Mouse (Mus musculus): ENCODE results near the gene Carmil3. TPM values are rescaled to one million over a fixed set of nuclear protein-coding genes. Genes with fewer than 3 reads are reported as not detected.

Gene Carmil3
- polyA plus RNA-seq, 1 experiment from 2014 or later = 3.1 TPM

GRCm38 (mm10) chr14:55540067-55540786, 49.8 kb downstream of the Carmil3 start, which contains the start of gene Pck2:
Pck2 (plus strand) TSS chr14:55540266.
- peak; percentile 97 for ATAC-seq (ENCODE audit: insufficient read depth)
- Histone ChIP-seq H3K9ac (peak within 1 kb of the TSS; percentile 68), H3K9me3 (ENCODE audit: low read depth, low read length) (no peaks in the 10 kb centered on the region), H3K36me3 (ENCODE audit: insufficient read depth) (peaks cover 30% of the 10 kb centered on the region), H3K27me3 (ENCODE audit: insufficient read depth, low read length) (no peaks in the 10 kb centered on the region), H3K4me2 (peak within 1 kb of the TSS; percentile 75), H3K4me3 (ENCODE audit: low read depth, low read length) (peak within 1 kb of the TSS; percentile 65), H3K27ac (ENCODE audit: low read depth) (peak within 1 kb of the TSS; percentile 95), H3K4me1 (ENCODE audit: insufficient read depth) (peaks cover 4% of the 10 kb centered on the region; the same call in 1 of the 2 replicates)
- DNase-seq = peak; percentile 97
- TF ChIP-seq CTCF (IDR thresholded peaks at IDR 0.05; ENCODE audit: low read depth) = no peak
- WGBS = under 1% methylated on average over 32 of the region's 32 CpGs

DNA sequence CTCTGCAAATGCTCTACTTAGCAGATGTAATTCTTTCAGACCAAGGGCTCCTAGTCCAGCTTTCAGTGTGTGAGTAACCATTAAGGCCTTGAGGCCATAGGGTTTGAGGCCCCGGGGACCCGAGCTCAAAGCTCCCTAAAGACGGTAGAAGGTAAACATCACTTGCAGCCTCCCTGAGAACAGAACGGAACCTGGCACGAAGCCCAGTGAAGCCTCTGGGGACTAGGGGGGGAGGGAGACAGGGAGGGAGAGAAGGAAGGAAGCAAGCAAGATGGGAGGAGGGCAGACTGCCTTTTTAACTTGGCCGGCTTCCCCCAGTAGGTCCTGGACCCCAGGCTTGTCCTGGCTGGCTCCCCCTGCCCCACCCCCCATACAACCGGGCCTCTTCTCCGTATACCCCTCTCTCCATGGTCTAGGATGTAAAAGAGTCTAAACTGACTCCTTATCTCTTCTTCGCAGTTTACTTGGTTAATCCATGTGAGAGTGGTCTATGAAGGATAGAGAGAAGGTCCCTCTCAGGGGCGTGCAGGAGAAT, 50.4 kb downstream of the Carmil3 start:
- Histone ChIP-seq H3K36me3 (ENCODE audit: insufficient read depth) (peaks cover 36% of the 10 kb centered on the region), H3K27me3 (ENCODE audit: insufficient read depth, low read length) (no peaks in the 10 kb centered on the region), H3K27ac (ENCODE audit: low read depth) (peak overlapping the region; percentile 95), H3K4me3 (ENCODE audit: low read depth, low read length) (peak overlapping the region; percentile 65), H3K9me3 (ENCODE audit: low read depth, low read length) (no peaks in the 10 kb centered on the region), H3K4me1 (ENCODE audit: insufficient read depth) (peaks cover 4% of the 10 kb centered on the region; the same call in 1 of the 2 replicates), H3K4me2 (peak overlapping the region; percentile 75), H3K9ac (peak overlapping the region; percentile 68)
- peak; percentile 55 for ATAC-seq (ENCODE audit: insufficient read depth)
- peak; percentile 90 for DNase-seq
- 2% methylated on average over 10 of the region's 10 CpGs for WGBS
- no peak for TF ChIP-seq CTCF (IDR thresholded peaks at IDR 0.05; ENCODE audit: low read depth)

GRCm38 (mm10) chr14:55542268-55542667, 51.8 kb downstream of the Carmil3 start:
- Histone ChIP-seq H3K27ac (ENCODE audit: low read depth) (no peak overlapping the region), H3K27me3 (ENCODE audit: insufficient read depth, low read length) (no peaks in the 10 kb centered on the region), H3K36me3 (ENCODE audit: insufficient read depth) (peaks cover 48% of the 10 kb centered on the region), H3K9me3 (ENCODE audit: low read depth, low read length) (no peaks in the 10 kb centered on the region), H3K4me1 (ENCODE audit: insufficient read depth) (peaks cover 4% of the 10 kb centered on the region; the same call in 1 of the 2 replicates), H3K4me2 (no peak overlapping the region), H3K9ac (no peak overlapping the region), H3K4me3 (ENCODE audit: low read depth, low read length) (no peak overlapping the region)
- WGBS = 92% methylated on average over 12 of the region's 12 CpGs
- ATAC-seq (ENCODE audit: insufficient read depth) (no peak), DNase-seq (no peak)
- TF ChIP-seq CTCF (IDR thresholded peaks at IDR 0.05; ENCODE audit: low read depth) = no peak

DNA sequence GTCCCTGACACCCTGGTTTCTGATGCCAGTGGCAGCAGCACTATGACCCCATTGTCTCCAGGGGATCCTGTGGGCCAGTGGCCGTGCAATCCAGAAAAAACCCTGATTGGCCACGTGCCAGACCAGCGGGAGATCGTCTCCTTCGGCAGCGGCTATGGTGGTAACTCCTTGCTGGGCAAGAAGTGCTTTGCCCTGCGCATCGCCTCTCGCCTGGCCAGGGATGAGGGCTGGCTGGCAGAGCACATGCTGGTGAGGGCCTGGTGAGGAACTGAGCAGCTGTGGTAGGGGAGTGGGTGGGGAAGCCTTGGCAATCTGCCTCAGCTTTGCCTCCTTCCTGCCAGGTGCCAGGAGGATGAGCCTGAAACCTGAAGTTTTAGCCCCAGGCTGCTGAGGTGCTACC, 53.9 kb downstream of the Carmil3 start:
- peaks cover 68% of the 10 kb centered on the region for H3K36me3 ChIP-seq (ENCODE audit: insufficient read depth)
- no peak for ATAC-seq (ENCODE audit: insufficient read depth)
- no peaks in the 10 kb centered on the region for H3K27me3 ChIP-seq (ENCODE audit: insufficient read depth, low read length)
- H3K9ac ChIP-seq = no peak overlapping the region
- no peak overlapping the region for H3K27ac ChIP-seq (ENCODE audit: low read depth)
- no peak overlapping the region for H3K4me2 ChIP-seq
- no peak overlapping the region for H3K4me3 ChIP-seq (ENCODE audit: low read depth, low read length)
- TF ChIP-seq CTCF (IDR thresholded peaks at IDR 0.05; ENCODE audit: low read depth) = no peak
- H3K4me1 ChIP-seq (ENCODE audit: insufficient read depth) = peaks cover 4% of the 10 kb centered on the region; the same call in 1 of the 2 replicates
- DNase-seq = no peak
- no peaks in the 10 kb centered on the region for H3K9me3 ChIP-seq (ENCODE audit: low read depth, low read length)
- WGBS = 73% methylated on average over 9 of the region's 9 CpGs

DNA sequence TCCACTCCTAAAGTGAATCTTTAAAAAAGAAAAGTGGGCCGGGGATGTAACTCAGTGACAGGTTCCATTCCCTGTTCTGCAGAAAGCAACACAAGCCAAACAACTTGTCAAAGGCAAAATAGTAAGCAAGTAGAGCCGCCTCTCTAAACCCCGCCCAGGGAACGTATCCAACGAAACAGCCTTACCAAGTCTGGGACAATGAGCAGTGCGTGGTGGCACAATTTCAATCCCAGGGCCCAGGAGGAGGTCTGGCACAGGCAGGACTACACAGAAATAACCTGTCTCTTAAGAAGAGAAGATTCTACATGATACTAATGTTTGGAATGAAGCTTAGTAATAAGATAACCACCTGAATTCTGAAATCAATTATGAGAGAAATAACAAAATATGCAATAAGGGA, 59.7 kb downstream of the Carmil3 start:
- Histone ChIP-seq H3K9ac (no peak overlapping the region), H3K27ac (ENCODE audit: low read depth) (no peak overlapping the region), H3K4me1 (ENCODE audit: insufficient read depth) (no peaks in the 10 kb centered on the region), H3K4me2 (no peak overlapping the region), H3K27me3 (ENCODE audit: insufficient read depth, low read length) (no peaks in the 10 kb centered on the region), H3K4me3 (ENCODE audit: low read depth, low read length) (no peak overlapping the region), H3K36me3 (ENCODE audit: insufficient read depth) (peaks cover 48% of the 10 kb centered on the region), H3K9me3 (ENCODE audit: low read depth, low read length) (no peaks in the 10 kb centered on the region)
- no peak for ATAC-seq (ENCODE audit: insufficient read depth)
- no peak for TF ChIP-seq CTCF (IDR thresholded peaks at IDR 0.05; ENCODE audit: low read depth)
- no peak for DNase-seq
- 88% methylated on average over 6 of the region's 6 CpGs for WGBS

DNA sequence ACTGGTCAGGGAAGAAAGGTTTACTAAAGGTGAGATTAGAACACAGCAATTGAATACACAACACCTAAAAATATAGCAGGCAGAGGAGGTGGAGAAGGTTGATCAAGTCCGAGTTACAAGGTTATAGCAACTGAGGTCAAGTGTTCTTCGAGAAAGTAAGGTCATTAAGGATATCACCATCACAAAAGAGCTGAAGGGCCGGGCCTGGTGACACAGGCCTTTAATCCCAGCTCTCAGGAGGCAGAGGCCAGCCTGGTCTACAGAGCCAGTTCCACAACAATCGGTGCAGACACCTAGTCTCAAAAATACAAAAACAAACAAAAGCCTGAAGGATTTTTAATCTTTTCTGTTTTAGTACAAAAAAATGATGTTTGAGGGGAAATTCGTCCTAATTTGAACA, 60.9 kb downstream of the Carmil3 start:
- Histone ChIP-seq H3K4me3 (ENCODE audit: low read depth, low read length) (no peak overlapping the region), H3K9ac (no peak overlapping the region), H3K36me3 (ENCODE audit: insufficient read depth) (peaks cover 37% of the 10 kb centered on the region), H3K4me1 (ENCODE audit: insufficient read depth) (no peaks in the 10 kb centered on the region), H3K27ac (ENCODE audit: low read depth) (no peak overlapping the region), H3K4me2 (no peak overlapping the region), H3K9me3 (ENCODE audit: low read depth, low read length) (no peaks in the 10 kb centered on the region), H3K27me3 (ENCODE audit: insufficient read depth, low read length) (no peaks in the 10 kb centered on the region)
- no peak for TF ChIP-seq CTCF (IDR thresholded peaks at IDR 0.05; ENCODE audit: low read depth)
- DNase-seq = no peak
- WGBS = 59% methylated on average over 5 of the region's 5 CpGs
- ATAC-seq (ENCODE audit: insufficient read depth) = no peak

- no peak for TF ChIP-seq CTCF (IDR thresholded peaks at IDR 0.05; ENCODE audit: low read depth)
- Histone ChIP-seq H3K4me1 (ENCODE audit: insufficient read depth) (no peaks in the 10 kb centered on the region), H3K36me3 (ENCODE audit: insufficient read depth) (peaks cover 34% of the 10 kb centered on the region), H3K4me2 (no peak overlapping the region), H3K27me3 (ENCODE audit: insufficient read depth, low read length) (no peaks in the 10 kb centered on the region), H3K9me3 (ENCODE audit: low read depth, low read length) (no peaks in the 10 kb centered on the region), H3K27ac (ENCODE audit: low read depth) (no peak overlapping the region), H3K4me3 (ENCODE audit: low read depth, low read length) (no peak overlapping the region), H3K9ac (no peak overlapping the region)
- WGBS = 87% methylated on average over 8 of the region's 8 CpGs
- no peak for ATAC-seq (ENCODE audit: insufficient read depth)
- DNase-seq = no peak
Measured at GRCm38 (mm10) chr14:55551794-55552193, 61.3 kb downstream of the Carmil3 start.
